Comparison of ENCODE assay signal across 8 mouse cellular contexts in the genomic region with DNA sequence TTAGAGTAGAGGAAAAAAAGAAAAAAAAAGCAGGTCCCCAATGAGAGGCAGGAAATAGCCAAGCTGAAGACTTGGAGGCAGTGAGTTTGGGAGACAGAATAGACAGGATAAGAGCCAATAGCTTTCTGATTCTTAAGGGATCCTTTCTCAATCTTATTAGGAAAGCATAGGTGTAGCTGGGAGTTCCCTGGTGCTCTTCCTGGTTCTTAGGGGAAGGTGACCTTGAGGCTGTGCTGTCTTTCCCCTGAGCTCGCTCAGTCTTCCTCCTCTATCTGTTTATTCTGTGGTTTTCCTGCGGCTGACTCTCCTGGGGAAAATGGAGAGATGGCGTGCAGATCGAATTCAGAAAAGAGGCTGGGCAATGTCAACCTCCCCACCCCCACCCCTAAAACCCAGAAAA. TPM values are rescaled to one million over a fixed set of nuclear protein-coding genes. Genes with fewer than 3 reads are reported as not detected.
DNase-seq lines count a peak whose midpoint lies in the region; ATAC-seq and TF ChIP-seq lines count a peak whose summit lies in the region.

No protein-coding gene starts in this region.

- no peak for TF ChIP-seq CTCF in ES-Bruce4 (IDR thresholded peaks at IDR 0.05; ENCODE audit: low read depth, low read length)
- TF ChIP-seq CTCF in forebrain, postnatal 0 days (IDR thresholded peaks at IDR 0.05; ENCODE audit: low read depth), result no peak

- peaks cover 63% of the 10 kb centered on the region for H3K27me3 ChIP-seq in heart, embryonic 13.5 days (replicated peaks)
- H3K27me3 ChIP-seq in ES-Bruce4 (ENCODE audit: control insufficient read depth, insufficient read depth, low read length, poor library complexity, severe bottlenecking), result no peaks in the 10 kb centered on the region
- 0 out of 2 replicates have a peak, but pooled peaks cover 13% of the 10 kb centered on the region for H3K27me3 ChIP-seq in forebrain, postnatal 0 days (ENCODE audit: insufficient read depth, low read length)
- peaks cover 28% of the 10 kb centered on the region for H3K27me3 ChIP-seq in midbrain, embryonic 12.5 days

- H3K4me1 ChIP-seq in heart, embryonic 13.5 days, result peaks cover 25% of the 10 kb centered on the region
- no peaks in the 10 kb centered on the region for H3K4me1 ChIP-seq in ES-Bruce4 (ENCODE audit: control insufficient read depth, insufficient read depth, low read length)
- no peaks in the 10 kb centered on the region for H3K4me1 ChIP-seq in forebrain, postnatal 0 days (ENCODE audit: insufficient read depth)
- peaks cover 18% of the 10 kb centered on the region for H3K4me1 ChIP-seq in midbrain, embryonic 12.5 days

- no peaks in the 10 kb centered on the region for H3K9me3 ChIP-seq in heart, embryonic 13.5 days
- no peaks in the 10 kb centered on the region for H3K9me3 ChIP-seq in ES-Bruce4 (replicated peaks; ENCODE audit: control insufficient read depth, insufficient read depth, low read length, poor library complexity, severe bottlenecking)
- no peaks in the 10 kb centered on the region for H3K9me3 ChIP-seq in forebrain, postnatal 0 days (ENCODE audit: low read length)
- H3K9me3 ChIP-seq in midbrain, embryonic 12.5 days, result no peaks in the 10 kb centered on the region

- H3K36me3 ChIP-seq in heart, embryonic 13.5 days, result no peaks in the 10 kb centered on the region
- no peaks in the 10 kb centered on the region for H3K36me3 ChIP-seq in ES-Bruce4 (ENCODE audit: control insufficient read depth, insufficient read depth, low read length, poor library complexity, severe bottlenecking)
- no peaks in the 10 kb centered on the region for H3K36me3 ChIP-seq in forebrain, postnatal 0 days (ENCODE audit: insufficient read depth)
- H3K36me3 ChIP-seq in midbrain, embryonic 12.5 days, result no peaks in the 10 kb centered on the region

- H3K27ac ChIP-seq in heart, embryonic 13.5 days (replicated peaks), result no peak overlapping the region
- H3K27ac ChIP-seq in ES-Bruce4 (ENCODE audit: insufficient read depth, low read length), result no peak overlapping the region; the same call in 1 of the 2 replicates
- H3K27ac ChIP-seq in forebrain, postnatal 0 days (ENCODE audit: low read depth, low read length), result 0 out of 2 replicates have a peak overlapping the region, but pooled peaks have one; percentile 66
- H3K27ac ChIP-seq in midbrain, embryonic 12.5 days (replicated peaks), result no peak overlapping the region

- under 1% methylated on average over 4 of the region's 4 CpGs for WGBS in heart, embryonic 13.5 days
- WGBS in forebrain, postnatal 0 days, result 2% methylated on average over 4 of the region's 4 CpGs
- 3% methylated on average over 4 of the region's 4 CpGs for WGBS in midbrain, embryonic 12.5 days

- peak overlapping the region; percentile 40 for H3K4me2 ChIP-seq in heart, embryonic 13.5 days
- peak overlapping the region; percentile 68 for H3K4me2 ChIP-seq in forebrain, postnatal 0 days (ENCODE audit: low read depth)
- H3K4me2 ChIP-seq in midbrain, embryonic 12.5 days (replicated peaks), result peak overlapping the region; percentile 60

- no peak for TF ChIP-seq POLR2A in ES-Bruce4 (IDR thresholded peaks at IDR 0.05; ENCODE audit: insufficient read depth, low read length)

- ATAC-seq in heart, embryonic 13.5 days (ENCODE audit: extremely low read depth, insufficient number of reproducible peaks, low FRiP score, low TSS enrichment), result no peak
- ATAC-seq in forebrain, postnatal 0 days, result no peak
- ATAC-seq in midbrain, embryonic 12.5 days (ENCODE audit: low FRiP score, low read depth), result no peak

- peak overlapping the region; percentile 25; the same call in 1 of the 2 replicates for H3K4me3 ChIP-seq in heart, embryonic 13.5 days
- H3K4me3 ChIP-seq in ES-Bruce4 (ENCODE audit: low read depth, low read length), result peak overlapping the region; percentile 34; the same call in 1 of the 2 replicates
- H3K4me3 ChIP-seq in forebrain, postnatal 0 days (ENCODE audit: low read depth, low read length), result peak overlapping the region; percentile 55
- H3K4me3 ChIP-seq in midbrain, embryonic 12.5 days, result peak overlapping the region; percentile 41; the same call in 1 of the 2 replicates

- H3K9ac ChIP-seq in heart, embryonic 13.5 days, result no peak overlapping the region
- H3K9ac ChIP-seq in ES-Bruce4 (ENCODE audit: low read depth, poor library complexity, severe bottlenecking), result no peak overlapping the region
- H3K9ac ChIP-seq in forebrain, postnatal 0 days, result peak overlapping the region; percentile 74
- H3K9ac ChIP-seq in midbrain, embryonic 12.5 days (replicated peaks), result no peak overlapping the region

- no peak for TF ChIP-seq EP300 in ES-Bruce4 (IDR thresholded peaks at IDR 0.05; ENCODE audit: insufficient read depth, low read depth, low read length)

- DNase-seq in heart, adult 9 months (ENCODE audit: low spot score in 2 of 2), result no peak
- no peak for DNase-seq in forebrain, postnatal 0 days
- DNase-seq in layer of hippocampus, adult 18-20 months (ENCODE audit: low spot score in 2 of 2), result no peak
- no peak for DNase-seq in layer of hippocampus, adult 8-10 months (ENCODE audit: low spot score in 2 of 2)
- DNase-seq in frontal cortex, adult 2 months (ENCODE audit: extremely low spot score in 1 of 2, low spot score in 1 of 2), result no peak

RNA-seq across cellular contexts. Expression of gene Ckmt1, which starts 0.4 kb away (rescaled TPM):
- polyA plus RNA-seq in heart, embryonic 13.5 days (2015; fragmentation: Nextera tagmentation; extraction: Ambion mirVana), result 0.37 and 0.47 TPM in 2 replicates
- polyA plus RNA-seq in ES-Bruce4 (2011; ENCODE audit: insufficient read depth, insufficient read length, low read depth, missing spikeins), result 23.2 and 28.4 TPM in 2 replicates
- 73.2 and 77.4 TPM in 2 replicates for total RNA-seq in forebrain, postnatal 0 days (2014; rRNA removed)
- polyA plus RNA-seq in forebrain, postnatal 0 days (2015; fragmentation: Nextera tagmentation; extraction: Ambion mirVana), result 69.3 and 80.6 TPM in 2 replicates
- 6.4 and 7.2 TPM in 2 replicates for polyA plus RNA-seq in midbrain, embryonic 12.5 days (2016; fragmentation: Nextera tagmentation; extraction: Ambion mirVana)
- 100 to 1,000 TPM; 380 to 418 TPM for total RNA-seq in layer of hippocampus, adult 18-20 months (2021)
- 100 to 1,000 TPM; 386 to 462 (median 428) TPM for total RNA-seq in layer of hippocampus, adult 8-10 months (2022)
- polyA plus RNA-seq in frontal cortex, adult 2 months (2012; rRNA removed), result 224 and 248 TPM in 2 replicates

RNA-seq across cellular contexts. Expression of gene Ppip5k1, which starts 2.8 kb away (rescaled TPM):
- polyA plus RNA-seq in heart, embryonic 13.5 days (2015; fragmentation: Nextera tagmentation; extraction: Ambion mirVana), result 9.9 TPM in 2 replicates
- polyA plus RNA-seq in ES-Bruce4 (2011; ENCODE audit: insufficient read depth, insufficient read length, low read depth, missing spikeins), result 14.9 TPM in 2 replicates
- 11.1 and 12.4 TPM in 2 replicates for total RNA-seq in forebrain, postnatal 0 days (2014; rRNA removed)
- 10.9 and 13.6 TPM in 2 replicates for polyA plus RNA-seq in forebrain, postnatal 0 days (2015; fragmentation: Nextera tagmentation; extraction: Ambion mirVana)
- 13.2 and 15.1 TPM in 2 replicates for polyA plus RNA-seq in midbrain, embryonic 12.5 days (2016; fragmentation: Nextera tagmentation; extraction: Ambion mirVana)
- 100 to 1,000 TPM; 106 to 109 TPM for total RNA-seq in layer of hippocampus, adult 18-20 months (2021)
- 100 to 1,000 TPM; 100 to 132 (median 118) TPM for total RNA-seq in layer of hippocampus, adult 8-10 months (2022)
- 96.5 and 104 TPM in 2 replicates for polyA plus RNA-seq in frontal cortex, adult 2 months (2012; rRNA removed)

RNA-seq across cellular contexts. Expression of gene Strc, which starts 29.0 kb away (rescaled TPM):
- not detected in 2 replicates for polyA plus RNA-seq in heart, embryonic 13.5 days (2015; fragmentation: Nextera tagmentation; extraction: Ambion mirVana)
- polyA plus RNA-seq in ES-Bruce4 (2011; ENCODE audit: insufficient read depth, insufficient read length, low read depth, missing spikeins), result not detected in 2 replicates
- not detected in 2 replicates for total RNA-seq in forebrain, postnatal 0 days (2014; rRNA removed)
- polyA plus RNA-seq in forebrain, postnatal 0 days (2015; fragmentation: Nextera tagmentation; extraction: Ambion mirVana), result not detected in 2 replicates
- not detected in 2 replicates for polyA plus RNA-seq in midbrain, embryonic 12.5 days (2016; fragmentation: Nextera tagmentation; extraction: Ambion mirVana)
- under 1 TPM; 0.58 to 0.77 TPM for total RNA-seq in layer of hippocampus, adult 18-20 months (2021)
- 1 to 10 TPM in 1 of 4 experiments, under 1 TPM in 3; 0.56 to 1.0 (median 0.75) TPM for total RNA-seq in layer of hippocampus, adult 8-10 months (2022)
- polyA plus RNA-seq in frontal cortex, adult 2 months (2012; rRNA removed), result 0.78 and 0.88 TPM in 2 replicates

RNA-seq across cellular contexts. Expression of gene Pdia3, which starts 55.6 kb away (rescaled TPM):
- polyA plus RNA-seq in heart, embryonic 13.5 days (2015; fragmentation: Nextera tagmentation; extraction: Ambion mirVana), result 524 and 560 TPM in 2 replicates
- 486 and 515 TPM in 2 replicates for polyA plus RNA-seq in ES-Bruce4 (2011; ENCODE audit: insufficient read depth, insufficient read length, low read depth, missing spikeins)
- total RNA-seq in forebrain, postnatal 0 days (2014; rRNA removed), result 63.4 and 69.9 TPM in 2 replicates
- polyA plus RNA-seq in forebrain, postnatal 0 days (2015; fragmentation: Nextera tagmentation; extraction: Ambion mirVana), result 215 and 267 TPM in 2 replicates
- polyA plus RNA-seq in midbrain, embryonic 12.5 days (2016; fragmentation: Nextera tagmentation; extraction: Ambion mirVana), result 457 and 459 TPM in 2 replicates
- 100 to 1,000 TPM; 189 to 197 TPM for total RNA-seq in layer of hippocampus, adult 18-20 months (2021)
- total RNA-seq in layer of hippocampus, adult 8-10 months (2022), result 100 to 1,000 TPM; 168 to 236 (median 196) TPM
- 102 TPM in 2 replicates for polyA plus RNA-seq in frontal cortex, adult 2 months (2012; rRNA removed)

RNA-seq across cellular contexts. Expression of gene Catsper2, which starts 55.6 kb away (rescaled TPM):
- 2.2 and 2.7 TPM in 2 replicates for polyA plus RNA-seq in heart, embryonic 13.5 days (2015; fragmentation: Nextera tagmentation; extraction: Ambion mirVana)
- 1.9 and 2.5 TPM in 2 replicates for polyA plus RNA-seq in ES-Bruce4 (2011; ENCODE audit: insufficient read depth, insufficient read length, low read depth, missing spikeins)
- 4.9 and 7.2 TPM in 2 replicates for total RNA-seq in forebrain, postnatal 0 days (2014; rRNA removed)
- polyA plus RNA-seq in forebrain, postnatal 0 days (2015; fragmentation: Nextera tagmentation; extraction: Ambion mirVana), result 2.4 and 3.3 TPM in 2 replicates
- polyA plus RNA-seq in midbrain, embryonic 12.5 days (2016; fragmentation: Nextera tagmentation; extraction: Ambion mirVana), result 3.0 and 3.3 TPM in 2 replicates
- total RNA-seq in layer of hippocampus, adult 18-20 months (2021), result 1 to 10 TPM; 3.4 to 4.6 TPM
- 1 to 10 TPM; 4.5 to 6.9 (median 5.3) TPM for total RNA-seq in layer of hippocampus, adult 8-10 months (2022)
- 8.4 and 8.6 TPM in 2 replicates for polyA plus RNA-seq in frontal cortex, adult 2 months (2012; rRNA removed)
